Mouse (Mus musculus): ENCODE results near the gene Fam89b. TPM values are rescaled to one million over a fixed set of nuclear protein-coding genes. Genes with fewer than 3 reads are reported as not detected.

The Fam89b gene
- 92.4 and 98.4 TPM in 2 replicates for polyA plus RNA-seq (2014; fragmentation: Nextera tagmentation; extraction: Ambion mirVana)

DNA sequence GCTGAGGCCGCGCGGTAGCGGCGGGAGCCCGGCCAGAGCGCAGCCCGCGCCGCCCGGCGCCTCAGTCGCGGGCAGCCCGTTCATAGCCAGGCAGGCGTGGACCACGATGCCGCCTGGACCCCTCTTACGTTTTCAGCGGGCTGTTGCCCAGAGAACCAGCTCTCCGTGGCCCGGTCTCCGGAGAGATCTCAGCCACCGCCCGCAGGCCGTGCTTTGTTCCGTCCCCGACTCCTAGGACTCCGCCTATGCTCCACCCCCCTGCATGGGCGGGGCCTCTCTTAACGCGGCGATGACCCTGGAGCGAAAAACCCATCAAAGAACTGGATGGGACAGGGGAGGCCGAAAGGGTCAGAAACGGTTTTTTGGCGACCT lies at the start of gene Fam89b:
Gene Fam89b, minus strand, starts transcription at position 210 of the 372 bp plus-strand sequence.
- WGBS = under 1% methylated on average over 37 of the region's 37 CpGs
- Histone ChIP-seq H3K4me3 (ENCODE audit: low read depth, low read length) (peak within 1 kb of the TSS; percentile 73), H3K4me1 (ENCODE audit: control insufficient read depth, insufficient read depth, low read length) (peaks cover 40% of the 10 kb centered on the region), H3K36me3 (ENCODE audit: control insufficient read depth, insufficient read depth, low read length) (no peaks in the 10 kb centered on the region; the same call in 1 of the 2 replicates), H3K27me3 (ENCODE audit: control insufficient read depth, insufficient read depth, low read length) (no peaks in the 10 kb centered on the region), H3K9me3 (ENCODE audit: control insufficient read depth, low read depth, low read length) (no peaks in the 10 kb centered on the region), H3K27ac (ENCODE audit: low read length) (peak within 1 kb of the TSS; percentile 82), H3K9ac (replicated peaks; ENCODE audit: low read depth, low read length) (peak within 1 kb of the TSS; percentile 91), H3K4me2 (replicated peaks; ENCODE audit: low read depth, low read length) (peak within 1 kb of the TSS; percentile 99)
- peak; percentile 75 for ATAC-seq (ENCODE audit: insufficient number of reproducible peaks, insufficient read depth, low FRiP score, low read depth)

- Histone ChIP-seq H3K27me3 (ENCODE audit: control insufficient read depth, insufficient read depth, low read length) (no peaks in the 10 kb centered on the region), H3K4me1 (ENCODE audit: control insufficient read depth, insufficient read depth, low read length) (no peaks in the 10 kb centered on the region), H3K9me3 (ENCODE audit: control insufficient read depth, low read depth, low read length) (no peaks in the 10 kb centered on the region), H3K4me3 (ENCODE audit: low read depth, low read length) (no peak overlapping the region), H3K4me2 (replicated peaks; ENCODE audit: low read depth, low read length) (no peak overlapping the region), H3K27ac (ENCODE audit: low read length) (no peak overlapping the region), H3K36me3 (ENCODE audit: control insufficient read depth, insufficient read depth, low read length) (no peaks in the 10 kb centered on the region), H3K9ac (replicated peaks; ENCODE audit: low read depth, low read length) (no peak overlapping the region)
- ATAC-seq (ENCODE audit: insufficient number of reproducible peaks, insufficient read depth, low FRiP score, low read depth) = no peak
- 54% methylated on average over 8 of the region's 8 CpGs for WGBS
Observed at GRCm38 (mm10) chr19:5778312-5778711, 48.9 kb upstream of the Fam89b start.

DNA sequence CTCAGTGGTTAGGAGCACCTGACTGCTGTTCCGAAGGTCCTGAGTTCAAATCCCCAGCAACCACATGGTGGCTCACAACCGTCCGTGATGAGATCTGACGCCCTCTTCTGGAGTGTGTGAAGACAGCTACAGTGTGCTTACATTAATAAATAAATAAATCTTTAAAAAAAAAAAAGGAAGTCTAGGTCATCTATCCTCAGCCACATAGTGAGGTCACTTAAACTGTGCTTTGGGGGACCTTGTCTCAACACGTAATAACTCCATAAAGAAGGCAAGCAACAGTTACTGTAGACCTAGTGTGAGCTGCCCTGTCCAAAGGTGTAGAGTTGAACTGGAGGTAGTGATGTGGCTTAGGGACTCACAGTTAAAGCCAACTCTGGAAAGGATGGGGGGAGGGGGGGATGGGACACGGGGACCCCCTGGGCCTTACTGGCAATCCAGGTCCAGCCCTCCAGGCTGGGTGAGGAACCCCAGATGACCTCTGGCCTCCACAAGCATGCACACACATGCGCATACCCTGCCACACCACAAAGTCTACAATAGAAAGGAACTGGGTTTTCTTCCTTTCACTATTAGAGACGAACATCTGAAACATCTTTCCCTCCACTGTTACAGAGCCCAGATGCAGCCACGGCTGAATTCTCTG lies 48.1 kb upstream of the Fam89b start:
- no peak for ATAC-seq (ENCODE audit: insufficient number of reproducible peaks, insufficient read depth, low FRiP score, low read depth)
- Histone ChIP-seq H3K9ac (replicated peaks; ENCODE audit: low read depth, low read length) (no peak overlapping the region), H3K36me3 (ENCODE audit: control insufficient read depth, insufficient read depth, low read length) (no peaks in the 10 kb centered on the region), H3K4me1 (ENCODE audit: control insufficient read depth, insufficient read depth, low read length) (no peaks in the 10 kb centered on the region), H3K4me2 (replicated peaks; ENCODE audit: low read depth, low read length) (no peak overlapping the region), H3K27me3 (ENCODE audit: control insufficient read depth, insufficient read depth, low read length) (no peaks in the 10 kb centered on the region), H3K27ac (ENCODE audit: low read length) (no peak overlapping the region), H3K9me3 (ENCODE audit: control insufficient read depth, low read depth, low read length) (no peaks in the 10 kb centered on the region), H3K4me3 (ENCODE audit: low read depth, low read length) (no peak overlapping the region)
- 75% methylated on average over 9 of the region's 9 CpGs for WGBS

DNA sequence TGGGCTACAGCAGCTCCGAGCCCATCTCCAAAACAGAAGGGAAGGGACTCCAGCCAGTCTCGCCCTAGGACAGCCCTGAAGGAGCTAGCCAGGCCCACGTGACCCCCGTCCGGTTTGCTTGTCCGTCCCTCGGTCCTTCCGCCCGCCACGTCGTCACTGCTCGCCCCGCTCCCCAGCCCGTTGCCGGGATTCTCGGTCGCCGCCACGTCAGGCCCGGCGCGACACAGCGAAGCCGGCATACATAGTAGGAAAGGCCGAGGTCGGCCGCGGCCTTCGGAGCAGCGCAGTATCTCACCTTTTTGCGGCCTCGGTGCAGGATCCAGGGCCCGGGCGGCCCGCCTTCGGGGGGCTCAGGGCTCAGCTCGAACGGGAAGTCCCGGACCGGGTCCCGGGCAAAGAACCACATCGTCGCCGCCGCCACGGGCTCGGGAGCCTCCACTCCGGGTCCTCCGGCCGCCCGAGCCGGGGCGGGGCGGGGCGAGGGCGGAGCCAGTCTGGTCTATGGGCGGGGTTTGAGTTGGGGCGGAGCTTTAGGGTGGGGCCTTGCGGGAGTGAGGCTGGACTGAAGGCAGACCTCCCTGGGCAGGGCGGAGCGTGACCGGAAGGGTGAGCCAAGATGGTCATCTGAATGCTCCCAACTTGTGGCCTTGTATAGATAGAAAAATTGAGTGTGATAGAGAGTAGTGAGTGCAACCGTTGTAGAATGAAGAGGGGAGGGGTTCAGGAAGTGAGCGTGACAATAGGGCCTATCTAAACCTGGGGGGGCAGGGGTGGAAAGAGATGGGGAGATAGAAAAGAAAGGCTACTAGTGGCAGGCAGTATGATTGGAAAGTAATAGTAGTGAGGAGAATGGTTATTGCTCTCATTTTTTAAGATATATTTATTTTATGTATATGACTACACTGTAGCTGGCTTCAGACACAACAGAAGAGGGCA lies 41.7 kb upstream of the Fam89b start, which contains the start of gene Scyl1:
Gene Scyl1, minus strand, starts transcription at position 495 of the 936 bp plus-strand sequence.
- WGBS = under 1% methylated on average over 64 of the region's 64 CpGs
- peak within 1 kb of the TSS; percentile 58 for H3K27ac ChIP-seq (ENCODE audit: low read length)
- H3K4me1 ChIP-seq (ENCODE audit: control insufficient read depth, insufficient read depth, low read length) = peaks cover 13% of the 10 kb centered on the region; the same call in 1 of the 2 replicates
- H3K4me3 ChIP-seq (ENCODE audit: low read depth, low read length) = peak within 1 kb of the TSS; percentile 75
- ATAC-seq (ENCODE audit: insufficient number of reproducible peaks, insufficient read depth, low FRiP score, low read depth) = peak; percentile 98
- H3K9me3 ChIP-seq (ENCODE audit: control insufficient read depth, low read depth, low read length) = no peaks in the 10 kb centered on the region
- peak within 1 kb of the TSS; percentile 86 for H3K4me2 ChIP-seq (replicated peaks; ENCODE audit: low read depth, low read length)
- H3K9ac ChIP-seq (replicated peaks; ENCODE audit: low read depth, low read length) = peak within 1 kb of the TSS; percentile 82
- no peaks in the 10 kb centered on the region for H3K27me3 ChIP-seq (ENCODE audit: control insufficient read depth, insufficient read depth, low read length)
- H3K36me3 ChIP-seq (ENCODE audit: control insufficient read depth, insufficient read depth, low read length) = peaks cover 30% of the 10 kb centered on the region

- no peak for ATAC-seq (ENCODE audit: insufficient number of reproducible peaks, insufficient read depth, low FRiP score, low read depth)
- Histone ChIP-seq H3K9me3 (ENCODE audit: control insufficient read depth, low read depth, low read length) (no peaks in the 10 kb centered on the region), H3K27me3 (ENCODE audit: control insufficient read depth, insufficient read depth, low read length) (no peaks in the 10 kb centered on the region), H3K9ac (replicated peaks; ENCODE audit: low read depth, low read length) (peak overlapping the region; percentile 82), H3K4me2 (replicated peaks; ENCODE audit: low read depth, low read length) (peak overlapping the region; percentile 86), H3K4me1 (ENCODE audit: control insufficient read depth, insufficient read depth, low read length) (peaks cover 13% of the 10 kb centered on the region; the same call in 1 of the 2 replicates), H3K4me3 (ENCODE audit: low read depth, low read length) (peak overlapping the region; percentile 75), H3K36me3 (ENCODE audit: control insufficient read depth, insufficient read depth, low read length) (peaks cover 34% of the 10 kb centered on the region), H3K27ac (ENCODE audit: low read length) (no peak overlapping the region)
- 30% methylated on average over 9 of the region's 9 CpGs for WGBS
Observed at GRCm38 (mm10) chr19:5770311-5770710, 40.9 kb upstream of the Fam89b start.

DNA sequence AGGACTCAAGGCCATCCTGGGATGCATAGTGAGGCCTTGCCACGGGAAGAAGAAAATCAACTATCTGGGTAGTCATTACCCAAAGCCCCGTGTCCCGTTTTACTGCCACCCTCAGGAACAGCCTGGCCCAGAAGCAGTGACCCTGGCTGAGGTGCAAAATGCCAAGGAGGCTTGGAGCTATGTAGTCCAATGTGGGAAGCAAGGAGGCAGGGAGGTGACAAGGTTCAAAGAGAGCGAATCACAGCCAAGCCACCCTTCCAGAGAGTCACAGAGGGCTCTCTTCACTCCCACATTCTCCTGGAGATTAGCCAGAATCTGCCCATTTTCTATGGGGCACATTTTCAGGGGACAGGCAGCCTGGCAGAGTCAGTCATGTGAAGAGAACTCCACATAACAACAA lies 37.8 kb upstream of the Fam89b start:
- Histone ChIP-seq H3K27me3 (ENCODE audit: control insufficient read depth, insufficient read depth, low read length) (no peaks in the 10 kb centered on the region), H3K4me1 (ENCODE audit: control insufficient read depth, insufficient read depth, low read length) (peaks cover 13% of the 10 kb centered on the region; the same call in 1 of the 2 replicates), H3K4me2 (replicated peaks; ENCODE audit: low read depth, low read length) (no peak overlapping the region), H3K4me3 (ENCODE audit: low read depth, low read length) (no peak overlapping the region), H3K27ac (ENCODE audit: low read length) (no peak overlapping the region), H3K9me3 (ENCODE audit: control insufficient read depth, low read depth, low read length) (no peaks in the 10 kb centered on the region), H3K9ac (replicated peaks; ENCODE audit: low read depth, low read length) (no peak overlapping the region), H3K36me3 (ENCODE audit: control insufficient read depth, insufficient read depth, low read length) (peaks cover 61% of the 10 kb centered on the region)
- no peak for ATAC-seq (ENCODE audit: insufficient number of reproducible peaks, insufficient read depth, low FRiP score, low read depth)
- 89% methylated on average over 4 of the region's 4 CpGs for WGBS

DNA sequence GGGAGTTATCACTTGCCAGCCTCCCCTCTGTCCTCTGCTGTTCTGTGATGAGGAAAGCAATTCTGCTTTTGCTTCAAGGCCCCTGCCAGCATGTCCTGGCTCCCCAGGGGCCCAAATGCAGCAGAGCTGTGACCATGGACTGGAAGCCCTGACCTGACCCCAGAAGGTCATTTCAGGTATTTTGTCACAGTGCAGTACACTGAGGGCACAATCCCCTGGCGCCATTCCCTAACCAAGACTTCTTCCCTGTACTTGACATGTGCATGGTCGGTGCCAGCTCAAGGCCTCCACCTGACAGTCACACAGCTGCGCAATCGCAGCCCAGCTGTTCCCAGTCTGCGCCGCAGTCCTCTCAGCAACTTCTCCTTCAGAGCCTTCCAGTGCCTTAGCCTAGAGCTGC lies 33.7 kb upstream of the Fam89b start:
- H3K4me1 ChIP-seq (ENCODE audit: control insufficient read depth, insufficient read depth, low read length) = no peaks in the 10 kb centered on the region
- no peak for ATAC-seq (ENCODE audit: insufficient number of reproducible peaks, insufficient read depth, low FRiP score, low read depth)
- H3K4me2 ChIP-seq (replicated peaks; ENCODE audit: low read depth, low read length) = no peak overlapping the region
- no peak overlapping the region for H3K4me3 ChIP-seq (ENCODE audit: low read depth, low read length)
- WGBS = 92% methylated on average over 6 of the region's 6 CpGs
- no peak overlapping the region for H3K9ac ChIP-seq (replicated peaks; ENCODE audit: low read depth, low read length)
- peaks cover 81% of the 10 kb centered on the region for H3K36me3 ChIP-seq (ENCODE audit: control insufficient read depth, insufficient read depth, low read length)
- no peaks in the 10 kb centered on the region for H3K9me3 ChIP-seq (ENCODE audit: control insufficient read depth, low read depth, low read length)
- no peak overlapping the region for H3K27ac ChIP-seq (ENCODE audit: low read length)
- 0 out of 2 replicates have a peak, but pooled peaks cover 4% of the 10 kb centered on the region for H3K27me3 ChIP-seq (ENCODE audit: control insufficient read depth, insufficient read depth, low read length)

DNA sequence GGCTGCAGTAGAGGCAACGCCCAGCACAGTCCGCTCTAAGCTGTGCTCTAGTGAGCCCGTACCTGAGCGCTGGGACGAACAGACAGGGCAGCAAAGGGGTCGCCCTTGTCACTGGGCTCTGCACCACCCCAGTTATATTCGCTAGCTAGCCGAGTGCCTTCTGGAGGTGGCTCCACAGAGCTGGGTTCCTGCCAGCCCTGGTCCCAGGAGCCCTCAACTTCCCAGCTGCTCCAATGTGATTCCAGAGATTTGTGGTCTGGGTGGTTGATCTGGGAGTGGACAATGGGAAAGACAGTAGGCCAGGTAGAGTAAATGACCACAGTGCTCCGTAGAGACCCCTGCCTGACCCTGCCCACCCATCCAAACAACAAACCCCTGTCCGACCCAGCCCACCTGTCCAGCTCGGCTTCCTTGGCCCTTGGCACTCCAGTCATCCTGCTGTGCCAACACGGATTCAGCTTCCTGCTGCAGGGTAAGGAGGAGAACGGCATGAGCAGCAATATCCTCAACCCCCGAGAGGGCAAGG lies 29.5 kb upstream of the Fam89b start:
- H3K9me3 ChIP-seq (ENCODE audit: control insufficient read depth, low read depth, low read length) = no peaks in the 10 kb centered on the region
- no peak overlapping the region for H3K4me2 ChIP-seq (replicated peaks; ENCODE audit: low read depth, low read length)
- H3K4me3 ChIP-seq (ENCODE audit: low read depth, low read length) = no peak overlapping the region
- H3K36me3 ChIP-seq (ENCODE audit: control insufficient read depth, insufficient read depth, low read length) = peaks cover 57% of the 10 kb centered on the region
- no peak overlapping the region for H3K27ac ChIP-seq (ENCODE audit: low read length)
- no peak overlapping the region for H3K9ac ChIP-seq (replicated peaks; ENCODE audit: low read depth, low read length)
- H3K4me1 ChIP-seq (ENCODE audit: control insufficient read depth, insufficient read depth, low read length) = 0 out of 2 replicates have a peak, but pooled peaks cover 9% of the 10 kb centered on the region
- H3K27me3 ChIP-seq (ENCODE audit: control insufficient read depth, insufficient read depth, low read length) = 0 out of 2 replicates have a peak, but pooled peaks cover 10% of the 10 kb centered on the region
- 93% methylated on average over 14 of the region's 14 CpGs for WGBS
- ATAC-seq (ENCODE audit: insufficient number of reproducible peaks, insufficient read depth, low FRiP score, low read depth) = no peak

Data from stomach, embryonic 14.5 days (tissue).